Mouse (Mus musculus): ENCODE measurements around the gene Atf7ip. TPM values are rescaled to one million over a fixed set of nuclear protein-coding genes. Genes with fewer than 3 reads are reported as not detected.
A peak's percentile ranks its signal among the peaks of the same experiment; 100 is the strongest.

Gene Atf7ip
- polyA plus RNA-seq, 1 experiment from 2014 or later: 49.7 TPM

DNA sequence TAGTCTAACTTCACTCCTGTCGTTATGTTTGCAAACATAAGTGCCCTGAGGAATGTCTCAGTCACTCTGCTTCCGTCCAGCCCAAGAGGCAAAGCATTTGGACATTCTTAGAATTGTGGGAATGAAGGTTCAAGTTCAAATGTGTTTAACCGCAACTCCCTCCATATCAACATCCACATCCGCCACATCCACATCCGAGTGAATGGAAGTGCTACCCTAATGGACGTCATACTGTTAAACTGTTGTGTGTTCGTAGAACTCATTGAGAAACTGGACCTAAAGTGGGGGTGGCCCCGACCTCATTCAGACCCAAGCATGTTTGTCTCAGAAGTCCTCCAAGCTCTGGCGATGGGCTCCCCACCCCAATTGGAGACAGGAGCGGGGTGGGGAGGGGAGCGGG, 149.8 kb downstream of the Atf7ip start:
- Histone ChIP-seq H3K27ac (ENCODE audit: low read depth, low read length) (no peak overlapping the region), H3K36me3 (ENCODE audit: control insufficient read depth, insufficient read depth, low read length) (no peaks in the 10 kb centered on the region), H3K9ac (ENCODE audit: low read depth, low read length) (no peak overlapping the region), H3K4me3 (ENCODE audit: low read depth, low read length) (0 out of 2 replicates have a peak overlapping the region, but pooled peaks have one; percentile 14), H3K4me2 (peak overlapping the region; percentile 41; the same call in 1 of the 2 replicates), H3K27me3 (ENCODE audit: control insufficient read depth, insufficient read depth, low read length) (no peaks in the 10 kb centered on the region), H3K4me1 (ENCODE audit: control insufficient read depth, insufficient read depth, low read length) (peaks cover 8% of the 10 kb centered on the region), H3K9me3 (replicated peaks; ENCODE audit: control insufficient read depth, low read length) (no peaks in the 10 kb centered on the region)
- WGBS (ENCODE audit: insufficient replicate concordance): 55% methylated on average over 11 of the region's 11 CpGs
- no peak for ATAC-seq (replicated peaks; ENCODE audit: insufficient number of reproducible peaks, low FRiP score, low TSS enrichment)

DNA sequence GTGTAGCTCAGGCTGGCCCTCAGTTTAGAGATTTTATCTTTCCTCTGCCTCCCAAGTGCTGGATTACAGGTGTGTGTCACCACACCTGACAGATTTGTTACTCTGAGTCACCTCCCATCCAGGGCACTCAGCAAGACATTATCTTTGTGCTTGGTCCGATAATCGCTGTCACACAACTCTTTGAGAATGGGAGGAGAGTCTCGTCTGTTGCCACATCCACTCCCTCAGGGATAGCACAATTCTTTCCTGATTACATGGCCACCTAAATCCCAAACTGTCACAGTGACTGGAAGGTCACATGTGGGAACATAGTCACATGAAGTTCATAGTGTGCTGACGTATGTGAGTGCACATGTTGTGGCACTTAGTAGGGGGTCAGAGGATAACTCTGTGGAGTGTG, 152.3 kb downstream of the Atf7ip start:
- Histone ChIP-seq H3K27me3 (ENCODE audit: control insufficient read depth, insufficient read depth, low read length) (peaks cover 15% of the 10 kb centered on the region), H3K4me3 (ENCODE audit: low read depth, low read length) (no peak overlapping the region), H3K9me3 (replicated peaks; ENCODE audit: control insufficient read depth, low read length) (no peaks in the 10 kb centered on the region), H3K27ac (ENCODE audit: low read depth, low read length) (no peak overlapping the region), H3K36me3 (ENCODE audit: control insufficient read depth, insufficient read depth, low read length) (no peaks in the 10 kb centered on the region), H3K4me1 (ENCODE audit: control insufficient read depth, insufficient read depth, low read length) (peaks cover 9% of the 10 kb centered on the region), H3K9ac (ENCODE audit: low read depth, low read length) (no peak overlapping the region), H3K4me2 (no peak overlapping the region)
- no peak for ATAC-seq (replicated peaks; ENCODE audit: insufficient number of reproducible peaks, low FRiP score, low TSS enrichment)
- WGBS (ENCODE audit: insufficient replicate concordance): 71% methylated on average over 4 of the region's 4 CpGs

DNA sequence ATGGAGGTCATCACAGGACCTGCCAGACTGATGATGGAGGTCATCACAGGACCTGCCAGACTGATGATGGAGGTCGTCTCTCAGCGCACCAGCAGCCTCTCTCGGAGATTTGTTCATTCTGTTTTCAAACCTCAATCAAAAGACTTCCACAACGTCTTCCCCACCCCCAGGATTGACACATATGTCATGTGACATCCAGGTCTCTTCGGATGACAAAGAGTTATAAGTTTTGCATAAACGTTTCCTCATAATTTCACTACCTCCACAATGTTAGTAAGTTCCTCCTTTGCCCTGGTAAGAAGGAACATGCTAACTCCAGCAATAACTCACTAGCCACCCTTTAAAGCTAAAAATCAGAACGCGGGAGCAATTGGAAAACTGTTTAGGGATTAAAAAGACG, 153.3 kb downstream of the Atf7ip start:
- Histone ChIP-seq H3K27me3 (ENCODE audit: control insufficient read depth, insufficient read depth, low read length) (peaks cover 15% of the 10 kb centered on the region), H3K27ac (ENCODE audit: low read depth, low read length) (no peak overlapping the region), H3K4me1 (ENCODE audit: control insufficient read depth, insufficient read depth, low read length) (peaks cover 9% of the 10 kb centered on the region), H3K9ac (ENCODE audit: low read depth, low read length) (no peak overlapping the region), H3K9me3 (replicated peaks; ENCODE audit: control insufficient read depth, low read length) (no peaks in the 10 kb centered on the region), H3K36me3 (ENCODE audit: control insufficient read depth, insufficient read depth, low read length) (no peaks in the 10 kb centered on the region), H3K4me2 (no peak overlapping the region), H3K4me3 (ENCODE audit: low read depth, low read length) (no peak overlapping the region)
- no peak for ATAC-seq (replicated peaks; ENCODE audit: insufficient number of reproducible peaks, low FRiP score, low TSS enrichment)
- WGBS (ENCODE audit: insufficient replicate concordance): 86% methylated on average over 9 of the region's 9 CpGs

Other genes with a start within 250 kb of the Atf7ip start
- not detected in 2 replicates for gene Gm8994, start 178.6 kb upstream of the Atf7ip start, polyA plus RNA-seq (2014; fragmentation: Nextera tagmentation; extraction: Ambion mirVana)
- gene E330021D16Rik, start 90.6 kb upstream of the Atf7ip start, polyA plus RNA-seq (2014; fragmentation: Nextera tagmentation; extraction: Ambion mirVana): not detected in 2 replicates
- 5.3 and 5.4 TPM in 2 replicates for gene Plbd1, start 155.8 kb downstream of the Atf7ip start, polyA plus RNA-seq (2014; fragmentation: Nextera tagmentation; extraction: Ambion mirVana)